Mouse (Mus musculus): ENCODE data around the gene Rassf1.
A peak's percentile ranks its signal among the peaks of the same experiment; 100 is the strongest.
"Not testable (repeated sequence)": the region's sequence is repeated elsewhere in the genome, so short reads cannot be mapped to it uniquely, and the experiment has no call there.

The Rassf1 gene

GRCm38 (mm10) chr9:107563029-107563581, 11.8 kb downstream of the Rassf1 start, which contains the start of gene Tusc2:
TSS of gene Tusc2 (plus strand) at chr9:107563255.
- DNase-seq = peak; percentile 91 to 92

DNA sequence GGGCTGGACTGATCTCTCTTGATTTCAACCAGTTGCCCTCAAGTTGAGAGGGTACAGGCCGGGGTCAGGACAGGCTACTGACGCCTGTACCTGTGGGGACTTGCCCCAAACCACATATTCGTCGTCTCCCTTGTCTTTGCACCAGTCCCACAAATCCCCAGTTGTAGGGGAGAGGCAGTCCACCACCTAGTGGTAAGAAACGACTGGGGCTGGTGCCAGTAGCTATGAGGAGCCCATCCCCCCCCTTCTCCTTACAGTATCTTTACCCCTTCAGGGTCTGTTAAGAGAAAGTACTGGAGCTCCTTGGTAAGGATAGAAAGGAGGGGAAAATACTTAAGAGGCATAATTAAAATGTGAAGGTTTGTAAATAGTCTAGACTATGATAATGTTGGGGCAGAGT, 14.2 kb downstream of the Rassf1 start:
- not testable (repeated sequence) for DNase-seq

DNA sequence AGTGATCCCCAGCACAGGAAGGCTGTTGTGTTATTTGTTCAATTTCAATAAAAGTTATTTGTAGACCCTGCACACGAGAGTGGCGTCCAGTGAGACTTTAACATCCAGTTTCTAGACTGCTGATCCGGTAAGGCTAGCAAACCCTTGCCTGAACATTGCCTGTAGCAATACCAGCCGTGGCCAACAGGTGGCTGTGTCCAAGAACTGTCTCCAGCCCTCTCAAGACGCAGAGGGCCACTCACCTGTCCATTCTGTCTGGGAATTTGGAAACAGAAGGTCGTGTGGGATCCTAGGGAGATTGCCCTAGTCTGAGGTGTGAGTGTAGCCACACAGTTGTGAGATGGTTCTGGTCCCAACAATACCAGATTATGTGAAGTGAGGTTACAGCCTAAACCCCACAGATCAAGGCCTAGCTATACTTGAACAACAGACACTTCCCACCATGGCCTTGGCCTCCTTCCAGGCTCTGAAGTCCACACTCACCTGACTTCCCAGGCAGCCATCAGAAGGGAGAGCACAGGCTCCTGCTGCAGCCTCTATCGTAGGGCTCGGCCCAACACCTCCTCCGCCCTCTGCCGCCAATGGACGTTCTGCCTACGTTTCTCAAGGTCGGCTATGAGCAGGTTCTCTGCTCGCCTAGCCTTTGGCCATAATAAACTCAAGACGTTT, 14.8 kb downstream of the Rassf1 start:
- no peak for DNase-seq

DNA sequence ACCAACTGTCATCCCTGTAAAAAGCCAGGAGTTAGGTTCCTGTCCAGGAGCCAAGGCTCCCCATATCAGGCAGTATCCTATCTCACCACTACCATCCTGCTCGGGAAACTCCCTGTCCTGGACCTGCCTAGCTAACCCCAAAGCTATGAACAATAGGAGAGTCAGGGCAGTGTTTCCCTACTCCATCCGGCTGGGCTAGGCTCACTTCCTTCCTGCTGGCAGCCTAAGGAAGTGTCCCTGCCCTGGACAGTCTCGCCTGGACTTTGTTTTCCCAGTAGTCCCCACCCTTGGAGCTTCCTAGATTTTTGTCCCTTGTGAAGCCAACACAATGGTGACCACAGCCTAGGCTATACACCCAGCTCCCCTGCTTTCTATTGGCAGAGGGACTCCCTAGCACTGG, 15.5 kb downstream of the Rassf1 start:
- no peak for DNase-seq

- DNase-seq = no peak
Observed at GRCm38 (mm10) chr9:107567702-107568319, 16.5 kb downstream of the Rassf1 start, which contains the start of gene Hyal2. TSS of gene Hyal2 (plus strand) at chr9:107567945.

DNA sequence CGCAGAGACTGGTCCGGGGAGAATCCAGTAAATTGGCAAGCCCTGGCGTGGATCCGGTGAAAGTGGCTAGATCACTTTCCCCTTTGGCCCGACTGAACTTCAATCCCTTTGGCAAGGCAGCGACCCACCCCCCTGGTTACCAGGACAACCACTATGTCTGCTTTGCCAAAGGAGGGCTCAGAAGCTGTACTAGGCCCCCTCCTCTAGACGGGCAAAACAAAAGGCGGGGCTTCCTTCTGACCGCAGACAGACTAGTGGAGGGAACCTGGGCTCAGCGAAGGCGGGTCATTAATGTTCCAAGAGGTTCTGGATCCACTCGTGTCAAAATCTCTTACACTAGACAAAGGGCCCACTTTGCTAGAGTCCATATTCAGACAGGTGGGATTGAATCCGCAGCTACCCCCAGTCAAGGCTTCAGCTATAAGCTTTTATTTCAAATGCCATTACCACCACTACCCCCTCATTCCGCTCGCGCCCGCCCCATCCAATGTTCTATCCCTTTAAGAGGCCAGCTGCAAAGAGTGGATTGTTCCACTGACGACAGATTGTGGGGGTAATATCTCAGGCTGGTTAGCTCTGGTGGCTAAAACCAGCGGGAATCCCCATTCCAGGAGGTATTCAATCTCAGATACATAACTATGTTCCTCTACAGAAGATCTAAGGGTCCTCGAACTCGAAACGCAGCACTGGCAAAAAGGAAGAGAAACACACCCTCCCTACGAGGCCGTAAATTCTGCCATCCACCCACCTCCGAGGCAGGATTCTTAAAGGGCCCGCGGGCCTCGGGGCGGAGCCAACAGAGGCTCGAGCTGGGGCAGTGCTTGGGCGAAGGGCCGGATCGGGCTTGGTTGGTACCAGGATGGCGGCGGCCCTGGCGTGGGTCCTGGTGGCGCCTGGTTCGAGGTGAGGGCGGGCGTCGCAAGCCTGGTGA, 17.2 kb downstream of the Rassf1 start:
- peak; percentile 66 to 78 for DNase-seq

GRCm38 (mm10) chr9:107569270-107569669, 17.9 kb downstream of the Rassf1 start:
- DNase-seq = no peak

GRCm38 (mm10) chr9:107570016-107570415, 18.7 kb downstream of the Rassf1 start:
- DNase-seq = no peak

DNA sequence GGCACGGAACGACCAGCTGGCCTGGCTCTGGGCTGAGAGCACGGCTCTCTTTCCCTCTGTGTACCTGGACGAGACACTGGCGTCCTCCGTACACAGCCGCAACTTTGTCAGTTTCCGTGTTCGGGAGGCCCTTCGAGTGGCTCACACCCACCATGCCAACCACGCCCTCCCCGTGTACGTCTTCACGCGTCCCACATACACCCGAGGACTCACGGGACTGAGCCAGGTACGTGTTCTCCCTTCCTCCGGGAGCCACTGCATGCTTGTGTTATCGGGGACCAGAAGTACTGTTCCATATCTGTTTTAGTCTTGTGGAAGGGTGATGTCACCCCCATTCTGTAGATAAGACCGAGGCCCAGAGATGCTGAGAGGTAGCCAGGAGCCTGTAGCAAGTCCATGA, 19.5 kb downstream of the Rassf1 start:
- DNase-seq = no peak

- DNase-seq = no peak
Observed at GRCm38 (mm10) chr9:107571534-107572326, 20.4 kb downstream of the Rassf1 start.

GRCm38 (mm10) chr9:107572327-107572662, 20.9 kb downstream of the Rassf1 start:
- no peak for DNase-seq

DNA sequence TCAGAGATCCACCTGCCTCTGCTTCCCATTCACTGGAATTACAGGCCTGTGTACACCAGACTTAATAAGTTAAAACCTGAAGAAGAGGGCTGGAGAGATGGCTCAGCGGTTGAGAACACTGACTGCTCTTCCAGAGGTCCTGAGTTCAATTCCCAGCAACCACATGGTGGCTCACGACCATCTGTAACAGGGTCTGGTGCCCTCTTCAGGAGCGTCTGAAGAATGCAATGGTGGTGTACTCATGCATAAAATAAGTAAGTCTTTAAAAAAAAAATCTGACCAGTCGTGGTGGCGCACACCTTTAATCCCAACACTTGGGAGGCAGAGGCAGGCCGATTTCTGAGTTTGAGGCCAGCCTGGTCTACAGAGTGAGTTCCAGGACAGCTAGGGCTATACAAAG, 22.4 kb downstream of the Rassf1 start:
- not testable (repeated sequence) for DNase-seq

DNA sequence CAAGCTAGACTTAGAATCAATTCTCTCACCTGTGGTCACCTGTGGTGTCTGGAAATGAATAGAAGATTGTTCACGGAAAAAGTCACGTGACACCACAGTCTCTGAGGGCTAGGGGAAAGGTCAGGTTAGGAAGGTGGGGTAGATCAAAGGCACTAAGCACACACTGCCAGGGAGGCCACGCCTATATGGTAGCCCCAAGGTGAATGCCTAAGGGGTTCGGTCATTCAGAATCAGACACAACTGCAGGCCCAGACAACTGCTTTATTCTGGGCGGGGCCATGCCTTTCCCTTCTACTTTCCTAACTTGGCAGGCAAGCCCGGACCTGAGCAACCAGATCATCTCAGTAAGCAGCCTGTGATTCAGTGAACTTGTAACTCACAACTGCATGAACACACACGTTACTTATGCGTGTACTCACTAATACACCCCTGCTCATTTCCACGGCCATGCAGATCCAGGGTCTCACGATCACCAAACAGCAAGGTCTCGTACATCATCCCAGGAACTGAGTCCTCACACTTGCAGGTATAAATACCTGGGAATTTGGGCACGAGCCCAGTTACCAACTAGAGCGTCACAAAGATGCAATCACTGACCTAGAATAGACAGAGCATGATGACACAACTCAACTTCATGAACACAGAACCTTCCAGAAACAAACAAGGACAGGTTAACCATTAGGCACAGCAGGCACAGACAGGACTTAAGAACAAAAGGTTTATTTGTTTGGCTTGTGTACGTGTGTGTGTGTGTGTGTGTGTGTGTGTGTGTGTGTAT, 24.4 kb downstream of the Rassf1 start:
- DNase-seq = no peak

GRCm38 (mm10) chr9:107576357-107577107, 25.2 kb downstream of the Rassf1 start, which contains the start of gene Hyal1:
TSS of gene Hyal1 (plus strand) at chr9:107576927.
- no peak for DNase-seq

DNA sequence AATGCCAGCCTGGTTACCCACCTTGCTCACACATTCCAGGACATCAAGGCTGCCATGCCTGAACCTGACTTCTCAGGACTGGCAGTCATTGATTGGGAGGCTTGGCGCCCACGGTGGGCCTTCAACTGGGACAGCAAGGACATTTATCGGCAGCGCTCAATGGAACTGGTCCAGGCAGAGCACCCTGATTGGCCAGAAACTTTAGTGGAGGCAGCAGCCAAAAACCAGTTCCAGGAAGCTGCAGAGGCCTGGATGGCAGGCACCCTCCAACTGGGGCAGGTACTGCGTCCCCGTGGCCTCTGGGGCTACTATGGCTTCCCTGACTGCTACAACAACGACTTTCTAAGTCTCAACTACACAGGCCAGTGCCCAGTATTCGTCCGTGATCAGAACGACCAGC, 26.5 kb downstream of the Rassf1 start:
- no peak for DNase-seq

DNA sequence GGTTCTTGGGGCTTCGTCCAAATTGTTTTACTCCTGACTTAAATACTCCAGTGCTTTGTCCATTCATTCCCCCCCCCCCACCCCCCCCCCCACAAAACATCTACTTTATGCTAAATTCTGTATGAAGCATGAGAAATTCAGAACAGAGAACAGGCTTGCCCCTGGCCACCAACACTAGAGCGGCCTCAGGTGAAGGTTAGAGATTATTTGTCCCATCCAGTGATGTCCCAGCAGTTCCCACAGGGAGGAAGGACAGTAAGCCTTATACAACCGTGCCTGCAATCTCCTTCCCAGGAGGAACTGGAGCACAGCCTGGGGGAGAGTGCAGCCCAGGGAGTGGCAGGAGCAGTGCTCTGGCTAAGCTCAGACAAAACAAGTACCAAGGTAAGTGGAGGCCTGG, 27.2 kb downstream of the Rassf1 start, which contains the start of gene Naa80:
Gene Naa80 (plus strand): TSS at position 301 of the 400 bp plus-strand sequence.
- DNase-seq = no peak

DNA sequence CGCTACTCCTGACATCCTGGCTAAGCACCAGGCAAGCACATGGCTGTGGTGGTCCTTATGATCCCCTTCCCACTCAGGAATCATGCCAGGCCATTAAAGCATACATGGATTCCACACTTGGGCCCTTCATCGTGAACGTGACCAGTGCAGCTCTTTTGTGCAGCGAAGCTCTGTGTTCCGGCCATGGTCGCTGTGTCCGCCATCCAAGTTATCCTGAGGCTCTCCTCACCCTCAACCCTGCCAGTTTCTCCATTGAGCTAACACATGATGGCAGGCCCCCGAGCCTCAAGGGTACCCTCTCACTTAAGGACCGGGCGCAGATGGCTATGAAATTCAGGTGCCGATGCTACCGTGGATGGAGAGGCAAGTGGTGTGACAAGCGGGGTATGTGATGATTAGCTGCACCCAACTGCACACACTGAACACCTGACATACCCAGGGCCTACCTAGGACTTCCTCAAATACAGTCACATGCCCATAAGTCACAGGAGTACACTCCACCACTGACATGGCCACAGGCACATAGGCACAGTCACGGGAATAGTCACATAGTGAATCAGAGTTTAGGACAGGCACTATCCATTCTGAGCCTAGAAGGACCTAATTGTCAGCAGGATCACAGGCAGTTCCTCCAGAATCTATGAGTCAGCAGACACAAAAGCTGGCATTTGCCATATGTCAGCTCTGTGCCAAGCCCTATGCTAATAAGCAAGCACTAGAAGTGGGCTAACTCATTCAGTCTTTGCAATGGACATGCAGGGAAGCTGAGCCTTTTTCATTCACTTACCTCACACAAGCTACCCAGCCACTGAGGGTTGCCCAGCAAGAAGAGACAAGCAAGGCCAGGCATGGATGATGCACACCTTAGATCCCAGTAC, 27.9 kb downstream of the Rassf1 start:
- DNase-seq = no peak

GRCm38 (mm10) chr9:107580501-107581317, 29.4 kb downstream of the Rassf1 start, which contains the start of gene Hyal3:
TSS of gene Hyal3 (plus strand) at chr9:107580818.
- peak; percentile 81 to 88 for DNase-seq

GRCm38 (mm10) chr9:107581584-107581983, 30.2 kb downstream of the Rassf1 start:
- DNase-seq = no peak
